Mouse (Mus musculus) myocyte (in vitro differentiated cells): Measurements from ENCODE around the gene Pex5.

Source experiments
- MYOD1 ChIP-seq, 3 experiments: IDR thresholded peaks; one replicate each; pipeline ENCODE4 v1.6.1; 2011; ENCODE audit warnings: control low read depth in 2 of 3, low read depth in 2 of 3, mild to moderate bottlenecking in 2 of 3, moderate library complexity in 1 of 3; ENCODE audit not compliant: insufficient read length in 2 of 3, control insufficient read depth in 1 of 3
- POLR2A ChIP-seq: IDR thresholded peaks from one replicate; pipeline ENCODE4 v1.6.1; 2011; ENCODE audit warnings: low read depth, mild to moderate bottlenecking, control low read depth, moderate library complexity; ENCODE audit not compliant: insufficient read length
- POLR2AphosphoS2 ChIP-seq: IDR thresholded peaks from one replicate; pipeline ENCODE4 v1.6.1; 2011; ENCODE audit warnings: low read depth, control low read depth; ENCODE audit not compliant: insufficient read length
- REST ChIP-seq: IDR thresholded peaks from one replicate; pipeline ENCODE4 v1.6.1; 2011; ENCODE audit warnings: mild to moderate bottlenecking, control low read depth, moderate library complexity; ENCODE audit not compliant: insufficient read depth, insufficient read length
- TCF12 ChIP-seq: IDR thresholded peaks from one replicate; pipeline ENCODE4 v1.6.1; 2011; ENCODE audit warnings: mild to moderate bottlenecking, control low read depth; ENCODE audit not compliant: poor library complexity, insufficient read depth, severe bottlenecking
- USF1 ChIP-seq: IDR thresholded peaks from one replicate; pipeline ENCODE4 v1.6.1; 2011; ENCODE audit warnings: low read depth, mild to moderate bottlenecking, control low read depth, moderate library complexity

GRCm38 (mm10) chr6:124415347-124416088 is 651 bp upstream of the Pex5 start:
- TF ChIP-seq POLR2A, result peak; percentile 4
- no peak for TF ChIP-seq POLR2AphosphoS2
- TF ChIP-seq MYOD1 (IDR thresholded peaks at IDR 0.05; ENCODE audit: control insufficient read depth in 1 of 3, insufficient read length in 2 of 3, low read depth in 2 of 3), result no peak
- TF ChIP-seq USF1, result no peak
- TF ChIP-seq TCF12, result no peak
- no peak for TF ChIP-seq REST
